Mouse (Mus musculus): ENCODE measurements around the gene Olfr493. TPM values are rescaled to one million over a fixed set of nuclear protein-coding genes. Genes with fewer than 3 reads are reported as not detected.

The Olfr493 gene
- polyA plus RNA-seq (2014; fragmentation: Illumina TruSeq; extraction: RNeasy Lipid Tissue Mini Kit (QIAGEN cat#74804)), result not detected

GRCm38 (mm10) chr7:108346879-108347278 lies at the start of gene Olfr493:
Gene Olfr493 (minus strand): TSS chr7:108346979.

DNA sequence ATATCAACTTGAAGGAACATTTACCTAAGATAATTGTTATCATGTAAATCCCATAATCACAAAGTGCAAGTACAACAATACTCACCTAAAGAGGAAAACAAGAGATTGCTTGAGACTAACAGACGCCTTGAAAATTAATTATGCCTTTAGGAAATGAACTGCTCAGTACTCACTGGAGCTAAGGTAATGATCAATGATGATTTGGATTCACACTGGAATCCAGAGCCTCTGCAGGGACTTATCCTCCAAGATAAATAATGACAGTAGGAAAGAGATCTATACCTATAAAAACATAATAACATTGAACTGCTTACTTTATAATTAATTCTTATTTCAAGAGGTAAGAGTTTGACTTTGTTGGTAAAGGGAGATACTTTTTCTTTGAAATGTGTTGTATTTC lies 46.1 kb upstream of the Olfr493 start, which contains the start of gene Olfr495:
Gene Olfr495, plus strand, starts transcription at position 301 of the 400 bp plus-strand sequence.

GRCm38 (mm10) chr7:108365035-108365434 lies 18.3 kb upstream of the Olfr493 start, which contains the start of gene Olfr494:
Gene Olfr494 (plus strand): TSS chr7:108365335.

GRCm38 (mm10) chr7:108323574-108323973 lies 23.2 kb downstream of the Olfr493 start, which contains the start of gene Olfr492:
Gene Olfr492 (minus strand): TSS chr7:108323674.

DNA sequence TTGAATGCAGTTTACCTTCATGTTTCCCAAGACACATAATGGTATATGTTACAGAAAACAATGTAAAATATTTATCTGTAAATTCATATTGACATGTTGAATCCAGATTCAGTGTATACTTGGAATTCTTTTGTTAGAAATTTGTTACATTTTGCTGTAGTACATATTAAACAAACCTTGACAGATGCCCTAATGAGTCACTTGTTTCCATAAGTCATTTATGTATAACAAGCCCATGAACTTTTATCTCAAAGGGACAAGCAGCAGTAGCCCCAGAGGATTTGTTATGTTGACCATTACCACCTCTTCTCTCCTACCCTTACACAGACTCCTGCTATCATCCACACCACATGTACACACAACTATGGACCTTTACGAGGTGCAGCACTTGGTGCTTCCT lies 33.6 kb downstream of the Olfr493 start, which contains the start of gene Olfr491:
Gene Olfr491, plus strand, starts transcription at position 301 of the 400 bp plus-strand sequence.

Other genes with a start within 250 kb of the Olfr493 start
- not detected for gene Olfr482, start 249.4 kb downstream of the Olfr493 start, polyA plus RNA-seq (2014; fragmentation: Illumina TruSeq; extraction: RNeasy Lipid Tissue Mini Kit (QIAGEN cat#74804))
- gene Olfr483, start 246.1 kb downstream of the Olfr493 start, polyA plus RNA-seq (2014; fragmentation: Illumina TruSeq; extraction: RNeasy Lipid Tissue Mini Kit (QIAGEN cat#74804)), result not detected
- gene Olfr484, start 219.5 kb downstream of the Olfr493 start, polyA plus RNA-seq (2014; fragmentation: Illumina TruSeq; extraction: RNeasy Lipid Tissue Mini Kit (QIAGEN cat#74804)), result not detected
- gene Olfr485, start 187.1 kb downstream of the Olfr493 start, polyA plus RNA-seq (2014; fragmentation: Illumina TruSeq; extraction: RNeasy Lipid Tissue Mini Kit (QIAGEN cat#74804)), result not detected
- not detected for gene Olfr486, start 174.2 kb downstream of the Olfr493 start, polyA plus RNA-seq (2014; fragmentation: Illumina TruSeq; extraction: RNeasy Lipid Tissue Mini Kit (QIAGEN cat#74804))
- not detected for gene Olfr487, start 132.3 kb downstream of the Olfr493 start, polyA plus RNA-seq (2014; fragmentation: Illumina TruSeq; extraction: RNeasy Lipid Tissue Mini Kit (QIAGEN cat#74804))
- not detected for gene Olfr488, start 88.6 kb downstream of the Olfr493 start, polyA plus RNA-seq (2014; fragmentation: Illumina TruSeq; extraction: RNeasy Lipid Tissue Mini Kit (QIAGEN cat#74804))
- gene Olfr490, start 58.0 kb downstream of the Olfr493 start, polyA plus RNA-seq (2014; fragmentation: Illumina TruSeq; extraction: RNeasy Lipid Tissue Mini Kit (QIAGEN cat#74804)), result not detected
- not detected for gene Olfr491, start 33.5 kb downstream of the Olfr493 start, polyA plus RNA-seq (2014; fragmentation: Illumina TruSeq; extraction: RNeasy Lipid Tissue Mini Kit (QIAGEN cat#74804))
- not detected for gene Olfr492, start 23.3 kb downstream of the Olfr493 start, polyA plus RNA-seq (2014; fragmentation: Illumina TruSeq; extraction: RNeasy Lipid Tissue Mini Kit (QIAGEN cat#74804))
- not detected for gene Olfr494, start 18.4 kb upstream of the Olfr493 start, polyA plus RNA-seq (2014; fragmentation: Illumina TruSeq; extraction: RNeasy Lipid Tissue Mini Kit (QIAGEN cat#74804))
- not detected for gene Olfr495, start 46.2 kb upstream of the Olfr493 start, polyA plus RNA-seq (2014; fragmentation: Illumina TruSeq; extraction: RNeasy Lipid Tissue Mini Kit (QIAGEN cat#74804))
- not detected for gene Olfr497, start 73.4 kb upstream of the Olfr493 start, polyA plus RNA-seq (2014; fragmentation: Illumina TruSeq; extraction: RNeasy Lipid Tissue Mini Kit (QIAGEN cat#74804))
- not detected for gene Olfr498, start 118.3 kb upstream of the Olfr493 start, polyA plus RNA-seq (2014; fragmentation: Illumina TruSeq; extraction: RNeasy Lipid Tissue Mini Kit (QIAGEN cat#74804))
- gene Olfr502, start 178.1 kb upstream of the Olfr493 start, polyA plus RNA-seq (2014; fragmentation: Illumina TruSeq; extraction: RNeasy Lipid Tissue Mini Kit (QIAGEN cat#74804)), result not detected
- not detected for gene Olfr503, start 197.5 kb upstream of the Olfr493 start, polyA plus RNA-seq (2014; fragmentation: Illumina TruSeq; extraction: RNeasy Lipid Tissue Mini Kit (QIAGEN cat#74804))
- gene Olfr504, start 218.8 kb upstream of the Olfr493 start, polyA plus RNA-seq (2014; fragmentation: Illumina TruSeq; extraction: RNeasy Lipid Tissue Mini Kit (QIAGEN cat#74804)), result not detected

Data from ovary, adult 10 weeks (tissue).